Mouse (Mus musculus) liver, postnatal 0 days (tissue): ENCODE data around the gene Ctsd.

Source experiments
- CTCF ChIP-seq: sonication (generic); IDR thresholded peaks from 2 replicates; pipeline ENCODE4 v1.5.1; 2016; ENCODE audit warnings: antibody characterized with exemption, low read depth
- EP300 ChIP-seq: IDR thresholded peaks from 2 replicates; pipeline ENCODE4 v1.6.1; 2016; ENCODE audit warnings: antibody characterized with exemption, low read depth, mild to moderate bottlenecking

- TF ChIP-seq EP300 (no peak), CTCF (no peak)
These were observed 59.3 kb downstream of the Ctsd start for GRCm38 (mm10) chr7:142328507-142328906.
